ENCODE assay signal across 8 mouse cellular contexts in genomic region chr11:69934169-69934568, GRCm38 (mm10). TPM values are rescaled to one million over a fixed set of nuclear protein-coding genes. Genes with fewer than 3 reads are reported as not detected.
DNase-seq lines count a peak whose midpoint lies in the region; ATAC-seq and TF ChIP-seq lines count a peak whose summit lies in the region.

No protein-coding gene starts in this region.

- no peaks in the 10 kb centered on the region for H3K36me3 ChIP-seq in heart, embryonic 14.5 days (ENCODE audit: control insufficient read depth, insufficient read depth, low read length)
- H3K36me3 ChIP-seq in liver, embryonic 16.5 days (ENCODE audit: control insufficient read depth, insufficient read depth): no peaks in the 10 kb centered on the region
- H3K36me3 ChIP-seq in neural tube, embryonic 13.5 days: no peaks in the 10 kb centered on the region
- peaks cover 2% of the 10 kb centered on the region; the same call in 1 of the 2 replicates for H3K36me3 ChIP-seq in testis, adult 2 months (ENCODE audit: control insufficient read depth, insufficient read depth, low read length)

- ATAC-seq in erythroid progenitor cell, adult 5-6 weeks (replicated peaks; ENCODE audit: low FRiP score, poor library complexity, severe bottlenecking): peak; percentile 81
- 0 out of 2 replicates have a peak, but pooled peaks have one; percentile 46 for ATAC-seq in heart, embryonic 14.5 days (ENCODE audit: insufficient number of reproducible peaks, insufficient read depth, low FRiP score, low read depth)
- peak; percentile 62 for ATAC-seq in liver, embryonic 16.5 days (ENCODE audit: low read depth)
- ATAC-seq in neural tube, embryonic 13.5 days (ENCODE audit: low read depth): no peak

- H3K9me3 ChIP-seq in heart, embryonic 14.5 days (ENCODE audit: control insufficient read depth, low read length): no peaks in the 10 kb centered on the region
- no peaks in the 10 kb centered on the region for H3K9me3 ChIP-seq in liver, embryonic 16.5 days (replicated peaks; ENCODE audit: control insufficient read depth, low read length)
- H3K9me3 ChIP-seq in neural tube, embryonic 13.5 days: no peaks in the 10 kb centered on the region

- no peak overlapping the region for H3K27ac ChIP-seq in heart, embryonic 14.5 days (replicated peaks in 1 of 2; ENCODE audit: control insufficient read depth in 1 of 2, insufficient read depth in 1 of 2, low read depth in 2 of 2, low read length in 2 of 2)
- H3K27ac ChIP-seq in liver, embryonic 16.5 days (ENCODE audit: low read length): no peak overlapping the region
- H3K27ac ChIP-seq in neural tube, embryonic 13.5 days (replicated peaks): no peak overlapping the region
- H3K27ac ChIP-seq in testis, adult 2 months (ENCODE audit: control insufficient read depth, insufficient read depth, low read depth, low read length): peak overlapping the region; percentile 98

- H3K4me2 ChIP-seq in heart, embryonic 14.5 days (ENCODE audit: low read length): peak overlapping the region; percentile 58
- H3K4me2 ChIP-seq in liver, embryonic 16.5 days (ENCODE audit: low read depth, low read length): peak overlapping the region; percentile 57
- H3K4me2 ChIP-seq in neural tube, embryonic 13.5 days: peak overlapping the region; percentile 99

- TF ChIP-seq CTCF in brain, embryonic 14.5 days (IDR thresholded peaks at IDR 0.05; ENCODE audit: borderline replicate concordance, extremely low read depth, insufficient read depth, insufficient read length): peak; percentile 93
- TF ChIP-seq CTCF in testis, adult 2 months (IDR thresholded peaks at IDR 0.05; ENCODE audit: control insufficient read depth, insufficient read depth, insufficient replicate concordance, low read depth, low read length): peak; percentile 87

- DNase-seq in CD4-positive, CD25-positive, alpha-beta regulatory T cell, adult 2 months (ENCODE audit: low read depth, low spot score): peak; percentile 93
- peak; percentile 90 for DNase-seq in brain, embryonic 14.5 days (ENCODE audit: low read depth)
- peak; percentile 97 for DNase-seq in kidney, postnatal 10 days

- H3K4me1 ChIP-seq in heart, embryonic 14.5 days (ENCODE audit: control insufficient read depth in 2 of 2, insufficient read depth in 2 of 2, low read length in 2 of 2): peaks cover 20 to 27% of the 10 kb centered on the region in 2 experiments
- H3K4me1 ChIP-seq in liver, embryonic 16.5 days (ENCODE audit: control insufficient read depth, low read depth, low read length): peaks cover 25% of the 10 kb centered on the region
- peaks cover 23% of the 10 kb centered on the region for H3K4me1 ChIP-seq in neural tube, embryonic 13.5 days (replicated peaks)
- H3K4me1 ChIP-seq in testis, adult 2 months (ENCODE audit: control insufficient read depth, insufficient read depth, low read length): peaks cover 8% of the 10 kb centered on the region

- TF ChIP-seq POLR2A in brain, embryonic 14.5 days (IDR thresholded peaks at IDR 0.05; ENCODE audit: borderline replicate concordance, extremely low read depth, insufficient read depth, insufficient read length, poor library complexity, severe bottlenecking): no peak
- 0 out of 2 replicates have a peak, but pooled peaks have one; percentile 40 for TF ChIP-seq POLR2A in testis, adult 2 months (IDR thresholded peaks at IDR 0.05; ENCODE audit: control insufficient read depth, low read depth, low read length)

- under 1% methylated on average over 18 of the region's 18 CpGs for WGBS in heart, embryonic 14.5 days
- WGBS in liver, embryonic 16.5 days (ENCODE audit: insufficient replicate concordance): 2% methylated on average over 18 of the region's 18 CpGs
- WGBS in neural tube, embryonic 13.5 days: under 1% methylated on average over 18 of the region's 18 CpGs

- peaks cover 17% of the 10 kb centered on the region; the same call in 1 of the 2 replicates for H3K27me3 ChIP-seq in heart, embryonic 14.5 days (ENCODE audit: control insufficient read depth, insufficient read depth, low read length)
- peaks cover 49% of the 10 kb centered on the region for H3K27me3 ChIP-seq in liver, embryonic 16.5 days (ENCODE audit: control insufficient read depth, insufficient read depth, low read depth, low read length)
- H3K27me3 ChIP-seq in neural tube, embryonic 13.5 days: peaks cover 43% of the 10 kb centered on the region
- no peaks in the 10 kb centered on the region for H3K27me3 ChIP-seq in testis, adult 2 months (ENCODE audit: control insufficient read depth, insufficient read depth, low read length)

- H3K9ac ChIP-seq in heart, embryonic 14.5 days (ENCODE audit: low read length): 0 out of 2 replicates have a peak overlapping the region, but pooled peaks have one; percentile 4
- H3K9ac ChIP-seq in liver, embryonic 16.5 days (ENCODE audit: low read depth, low read length): no peak overlapping the region
- H3K9ac ChIP-seq in neural tube, embryonic 13.5 days: peak overlapping the region; percentile 22; the same call in 1 of the 2 replicates

- peak overlapping the region in 1 of 2 experiments; percentile 5; a peak in 1 of 4 replicates for H3K4me3 ChIP-seq in heart, embryonic 14.5 days (ENCODE audit: control insufficient read depth in 1 of 2, insufficient read depth in 1 of 2, low read depth in 1 of 2, low read length in 2 of 2)
- peak overlapping the region; percentile 27; the same call in 1 of the 2 replicates for H3K4me3 ChIP-seq in liver, embryonic 16.5 days (ENCODE audit: low read depth, low read length)
- peak overlapping the region; percentile 55; the same call in 1 of the 2 replicates for H3K4me3 ChIP-seq in neural tube, embryonic 13.5 days
- peak overlapping the region; percentile 81 for H3K4me3 ChIP-seq in testis, adult 2 months (ENCODE audit: control insufficient read depth, low read depth, low read length)

RNA-seq across cellular contexts. Expression of gene Ybx2, which starts 1.4 kb away (rescaled TPM):
- 45.0 and 67.9 TPM in 2 replicates for polyA plus RNA-seq in brain, embryonic 14.5 days (2012; rRNA removed)
- not detected in 2 replicates for total RNA-seq in erythroid progenitor cell, adult 5-6 weeks (2015; ENCODE audit: low replicate concordance)
- total RNA-seq in erythroid progenitor cell, adult 5-6 weeks (2017; ENCODE audit: low replicate concordance): 3.9 TPM in 1 of 2 replicates, not detected in the other
- polyA plus RNA-seq in heart, embryonic 14.5 days (2014; fragmentation: Nextera tagmentation; extraction: Ambion mirVana): 6.6 and 7.3 TPM in 2 replicates
- polyA plus RNA-seq in liver, embryonic 16.5 days (2015; fragmentation: Nextera tagmentation; extraction: Ambion mirVana): 0.18 TPM in 1 of 2 replicates, not detected in the other
- 4.7 and 5.0 TPM in 2 replicates for polyA plus RNA-seq in neural tube, embryonic 13.5 days (2015; fragmentation: Nextera tagmentation; extraction: Ambion mirVana)
- 3,709 and 3,883 TPM in 2 replicates for polyA plus RNA-seq in testis, adult 2 months (2012; rRNA removed)

RNA-seq across cellular contexts. Expression of gene Eif5a, which starts 12.4 kb away (rescaled TPM):
- polyA plus RNA-seq in brain, embryonic 14.5 days (2012; rRNA removed): 727 and 821 TPM in 2 replicates
- 394 and 471 TPM in 2 replicates for total RNA-seq in erythroid progenitor cell, adult 5-6 weeks (2015; ENCODE audit: low replicate concordance)
- 246 and 254 TPM in 2 replicates for total RNA-seq in erythroid progenitor cell, adult 5-6 weeks (2017; ENCODE audit: low replicate concordance)
- polyA plus RNA-seq in heart, embryonic 14.5 days (2014; fragmentation: Nextera tagmentation; extraction: Ambion mirVana): 1,047 and 1,081 TPM in 2 replicates
- polyA plus RNA-seq in liver, embryonic 16.5 days (2015; fragmentation: Nextera tagmentation; extraction: Ambion mirVana): 1,065 and 1,134 TPM in 2 replicates
- 1,157 and 1,178 TPM in 2 replicates for polyA plus RNA-seq in neural tube, embryonic 13.5 days (2015; fragmentation: Nextera tagmentation; extraction: Ambion mirVana)
- polyA plus RNA-seq in testis, adult 2 months (2012; rRNA removed): 621 and 702 TPM in 2 replicates

RNA-seq across cellular contexts. Expression of gene Slc2a4, which starts 13.8 kb away (rescaled TPM):
- polyA plus RNA-seq in brain, embryonic 14.5 days (2012; rRNA removed): 5.2 and 12.5 TPM in 2 replicates
- 94.7 and 103 TPM in 2 replicates for total RNA-seq in erythroid progenitor cell, adult 5-6 weeks (2015; ENCODE audit: low replicate concordance)
- total RNA-seq in erythroid progenitor cell, adult 5-6 weeks (2017; ENCODE audit: low replicate concordance): 246 and 613 TPM in 2 replicates
- polyA plus RNA-seq in heart, embryonic 14.5 days (2014; fragmentation: Nextera tagmentation; extraction: Ambion mirVana): 27.6 and 28.5 TPM in 2 replicates
- polyA plus RNA-seq in liver, embryonic 16.5 days (2015; fragmentation: Nextera tagmentation; extraction: Ambion mirVana): 18.4 and 22.6 TPM in 2 replicates
- polyA plus RNA-seq in neural tube, embryonic 13.5 days (2015; fragmentation: Nextera tagmentation; extraction: Ambion mirVana): 3.6 and 6.4 TPM in 2 replicates
- 1.9 and 3.6 TPM in 2 replicates for polyA plus RNA-seq in testis, adult 2 months (2012; rRNA removed)

RNA-seq across cellular contexts. Expression of gene Gps2, which starts 20.5 kb away (rescaled TPM):
- 80.8 and 109 TPM in 2 replicates for polyA plus RNA-seq in brain, embryonic 14.5 days (2012; rRNA removed)
- 268 and 359 TPM in 2 replicates for total RNA-seq in erythroid progenitor cell, adult 5-6 weeks (2015; ENCODE audit: low replicate concordance)
- total RNA-seq in erythroid progenitor cell, adult 5-6 weeks (2017; ENCODE audit: low replicate concordance): 130 and 161 TPM in 2 replicates
- 45.2 and 46.8 TPM in 2 replicates for polyA plus RNA-seq in heart, embryonic 14.5 days (2014; fragmentation: Nextera tagmentation; extraction: Ambion mirVana)
- polyA plus RNA-seq in liver, embryonic 16.5 days (2015; fragmentation: Nextera tagmentation; extraction: Ambion mirVana): 81.1 and 83.1 TPM in 2 replicates
- polyA plus RNA-seq in neural tube, embryonic 13.5 days (2015; fragmentation: Nextera tagmentation; extraction: Ambion mirVana): 60.4 and 76.5 TPM in 2 replicates
- 290 and 295 TPM in 2 replicates for polyA plus RNA-seq in testis, adult 2 months (2012; rRNA removed)

RNA-seq across cellular contexts. Expression of gene Cldn7, which starts 30.4 kb away (rescaled TPM):
- 0.33 and 0.38 TPM in 2 replicates for polyA plus RNA-seq in brain, embryonic 14.5 days (2012; rRNA removed)
- not detected in 2 replicates for total RNA-seq in erythroid progenitor cell, adult 5-6 weeks (2015; ENCODE audit: low replicate concordance)
- total RNA-seq in erythroid progenitor cell, adult 5-6 weeks (2017; ENCODE audit: low replicate concordance): not detected in 2 replicates
- 1.2 and 2.4 TPM in 2 replicates for polyA plus RNA-seq in heart, embryonic 14.5 days (2014; fragmentation: Nextera tagmentation; extraction: Ambion mirVana)
- 5.4 and 11.7 TPM in 2 replicates for polyA plus RNA-seq in liver, embryonic 16.5 days (2015; fragmentation: Nextera tagmentation; extraction: Ambion mirVana)
- polyA plus RNA-seq in neural tube, embryonic 13.5 days (2015; fragmentation: Nextera tagmentation; extraction: Ambion mirVana): 0.33 and 1.7 TPM in 2 replicates
- 3.0 and 4.9 TPM in 2 replicates for polyA plus RNA-seq in testis, adult 2 months (2012; rRNA removed)

Comparison
In these comparisons a context has a peak if more than half of its experiments do, and no peak if none do; other contexts are left out.
1. RNA of gene Ybx2, which starts 1.4 kb away (polyA plus RNA-seq): 3,709 to 3,883 TPM in testis, adult 2 months; 45.0 to 67.9 TPM in brain, embryonic 14.5 days, 6.6 to 7.3 TPM in heart, embryonic 14.5 days, 4.7 to 5.0 TPM in neural tube, embryonic 13.5 days and 0.18 TPM in liver, embryonic 16.5 days; every median in the first group is over 10 times any median in the second.
2. Peak in every context shown above with its lines, with median percentiles within 50 percentile points of each other: DNase-seq and H3K4me2 ChIP-seq.